Mouse (Mus musculus): ENCODE results near the gene Gm10665.
"Not testable (repeated sequence)": the region's sequence is repeated elsewhere in the genome, so short reads cannot be mapped to it uniquely, and the experiment has no call there.

Gene Gm10665

GRCm38 (mm10) chr7:22463975-22464374 is at the start of gene Gm10665:
TSS of gene Gm10665 (minus strand) at chr7:22464075.
- not testable (repeated sequence) for DNase-seq

DNA sequence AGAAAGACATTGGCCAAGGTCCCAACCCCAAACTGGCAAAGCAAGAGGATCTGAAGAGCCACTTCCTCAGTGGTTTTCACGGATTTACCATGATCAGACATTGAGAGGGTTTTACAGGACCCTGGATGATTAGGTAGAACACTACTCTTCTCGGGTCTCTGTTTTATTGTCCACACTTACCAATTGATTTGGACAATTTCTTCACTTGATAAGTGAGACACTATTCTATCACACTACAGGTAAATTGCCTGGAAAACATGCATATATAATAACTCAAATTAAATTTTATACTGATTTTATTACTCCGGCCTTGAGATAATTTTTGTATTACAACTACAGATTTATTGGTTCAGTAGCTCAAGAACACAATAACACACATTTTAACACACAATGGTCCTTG is 35.7 kb upstream of the Gm10665 start, which contains the start of gene Vmn1r151:
Gene Vmn1r151, minus strand, starts transcription at position 101 of the 400 bp plus-strand sequence.
- not testable (repeated sequence) for DNase-seq

DNA sequence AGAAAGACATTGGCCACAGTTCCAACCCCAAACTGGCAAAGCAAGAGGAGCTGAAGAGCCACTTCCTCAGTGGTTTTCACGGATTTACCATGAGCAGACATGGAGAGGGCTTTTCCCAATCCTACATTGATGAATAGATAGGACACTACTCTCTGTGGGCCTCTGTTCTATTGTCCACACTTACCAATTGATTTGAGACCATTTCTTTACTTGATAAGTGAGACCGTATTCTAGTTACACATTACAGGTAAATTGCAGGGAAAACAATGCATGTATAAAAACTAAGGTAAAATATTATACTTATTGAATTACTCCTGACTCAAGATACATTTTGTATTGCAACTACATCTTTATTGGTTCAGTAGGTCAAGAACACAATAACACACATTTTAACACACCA is 25.7 kb downstream of the Gm10665 start, which contains the start of gene Vmn1r149:
Gene Vmn1r149, minus strand, starts transcription at position 101 of the 400 bp plus-strand sequence.
- DNase-seq: not testable (repeated sequence)

DNA sequence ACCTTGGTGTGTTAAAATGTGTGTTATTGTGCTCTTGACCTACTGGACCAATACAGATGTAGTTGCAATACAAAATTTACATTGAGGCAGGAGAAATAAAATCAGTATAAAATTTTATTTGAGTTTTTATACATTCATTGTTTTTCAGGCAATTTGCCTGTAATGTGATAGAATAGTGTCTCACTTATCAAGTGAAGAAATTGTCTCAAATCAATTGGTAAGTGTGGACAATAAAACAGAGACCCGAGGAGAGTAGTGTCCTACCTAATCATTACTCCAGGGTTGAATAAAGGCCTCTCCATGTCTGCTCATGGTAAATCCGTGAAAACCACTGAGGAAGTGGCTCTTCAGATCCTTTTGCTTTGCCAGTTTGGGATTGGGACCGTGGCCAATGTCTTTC is 50.6 kb downstream of the Gm10665 start, which contains the start of gene Vmn1r148:
Gene Vmn1r148, plus strand, starts transcription at position 301 of the 400 bp plus-strand sequence.
- not testable (repeated sequence) for DNase-seq
